Mouse (Mus musculus) heart, embryonic 13.5 days (tissue): ENCODE measurements around the gene Iqca. TPM values are rescaled to one million over a fixed set of nuclear protein-coding genes. Genes with fewer than 3 reads are reported as not detected.

ENCODE experiments used
- ATAC-seq: fragments of 200-750 bp; cut with Nextera tagmentation; 2 replicates; pipeline ENCODE4 v1.8.0; 2017; ENCODE audit warnings: moderate TSS enrichment; ENCODE audit not compliant: insufficient number of reproducible peaks, low FRiP score, low TSS enrichment; ENCODE audit errors: extremely low read depth
- H3K27ac ChIP-seq: fragments of 300-500 bp; sonication (generic); replicated peaks from 2 replicates; pipeline ENCODE4 v1.5.1; 2015; ENCODE audit warnings: moderate library complexity, mild to moderate bottlenecking, inconsistent platforms
- H3K27me3 ChIP-seq: fragments of 300-500 bp; sonication (generic); replicated peaks from 2 replicates; pipeline ENCODE4 v1.6.1; 2015; ENCODE audit warnings: mild to moderate bottlenecking, inconsistent platforms
- H3K36me3 ChIP-seq: fragments of 300-500 bp; sonication (generic); 2 replicates; pipeline ENCODE4 v1.6.1; 2015; ENCODE audit warnings: mild to moderate bottlenecking, inconsistent platforms
- H3K4me1 ChIP-seq: fragments of 300-500 bp; sonication (generic); 2 replicates; pipeline ENCODE4 v1.6.1; 2015; ENCODE audit warnings: inconsistent platforms
- H3K4me2 ChIP-seq: fragments of 300-500 bp; sonication (generic); 2 replicates; pipeline ENCODE4 v1.6.1; 2015; ENCODE audit warnings: inconsistent platforms, mild to moderate bottlenecking, moderate library complexity
- H3K4me3 ChIP-seq: fragments of 300-500 bp; sonication (generic); 2 replicates; pipeline ENCODE4 v1.5.1; 2015; ENCODE audit warnings: moderate library complexity, mild to moderate bottlenecking, inconsistent platforms
- H3K9ac ChIP-seq: fragments of 300-500 bp; sonication (generic); 2 replicates; pipeline ENCODE4 v1.6.1; 2015; ENCODE audit warnings: inconsistent platforms, mild to moderate bottlenecking, moderate library complexity
- H3K9me3 ChIP-seq: fragments of 300-500 bp; sonication (generic); 2 replicates; pipeline ENCODE4 v1.6.1; 2016; ENCODE audit warnings: inconsistent platforms
- WGBS: fragments of 180-500 bp; shearing (Covaris S2); methylation state at CpG from one replicate; pipeline ENCODE4 v1.1.7; 2015; ENCODE audit warnings: mixed read lengths; 5-methylcytosine and 5-hydroxymethylcytosine counted together
- polyA plus RNA-seq: library from polyadenylated mRNA; unstranded; fragments of >200 nt; fragmentation: Nextera tagmentation; extraction: Ambion mirVana; gene quantifications from 2 replicates; pipeline ENCODE4 v1.2.1, GENCODE M21; 2015

Gene Iqca
- polyA plus RNA-seq, 1 experiment from 2014 or later: 0.33 TPM

- H3K4me3 ChIP-seq: no peak overlapping the region
- peaks cover 35% of the 10 kb centered on the region for H3K27me3 ChIP-seq
- no peaks in the 10 kb centered on the region for H3K4me1 ChIP-seq
- ATAC-seq: no peak
- no peak overlapping the region for H3K4me2 ChIP-seq
- no peaks in the 10 kb centered on the region for H3K36me3 ChIP-seq
- 86% methylated on average over 11 of the region's 11 CpGs for WGBS
- H3K9me3 ChIP-seq: no peaks in the 10 kb centered on the region
- H3K9ac ChIP-seq: no peak overlapping the region
- H3K27ac ChIP-seq: no peak overlapping the region
Observed at GRCm38 (mm10) chr1:90132402-90132801, 20.8 kb downstream of the Iqca start.

- Histone ChIP-seq H3K36me3 (no peaks in the 10 kb centered on the region), H3K4me2 (no peak overlapping the region), H3K27ac (no peak overlapping the region), H3K9ac (no peak overlapping the region), H3K4me3 (no peak overlapping the region), H3K27me3 (peaks cover 35% of the 10 kb centered on the region), H3K4me1 (no peaks in the 10 kb centered on the region), H3K9me3 (no peaks in the 10 kb centered on the region)
- 74% methylated on average over 7 of the region's 7 CpGs for WGBS
- ATAC-seq: no peak
Observed at GRCm38 (mm10) chr1:90131982-90132381, 21.2 kb downstream of the Iqca start.

GRCm38 (mm10) chr1:90124561-90124960, 28.6 kb downstream of the Iqca start:
- WGBS: 94% methylated on average over 12 of the region's 12 CpGs
- H3K4me2 ChIP-seq: no peak overlapping the region
- H3K9me3 ChIP-seq: no peaks in the 10 kb centered on the region
- no peak for ATAC-seq
- H3K27ac ChIP-seq: no peak overlapping the region
- peaks cover 9% of the 10 kb centered on the region for H3K4me1 ChIP-seq
- peaks cover 50% of the 10 kb centered on the region for H3K27me3 ChIP-seq
- H3K36me3 ChIP-seq: no peaks in the 10 kb centered on the region
- H3K9ac ChIP-seq: no peak overlapping the region
- H3K4me3 ChIP-seq: no peak overlapping the region

GRCm38 (mm10) chr1:90120706-90121105, 32.5 kb downstream of the Iqca start:
- Histone ChIP-seq H3K36me3 (no peaks in the 10 kb centered on the region), H3K27me3 (peaks cover 56% of the 10 kb centered on the region), H3K4me3 (no peak overlapping the region), H3K4me2 (no peak overlapping the region), H3K9ac (no peak overlapping the region), H3K27ac (no peak overlapping the region), H3K9me3 (no peaks in the 10 kb centered on the region), H3K4me1 (peaks cover 9% of the 10 kb centered on the region)
- ATAC-seq: no peak
- WGBS: 75% methylated on average over 6 of the region's 6 CpGs

- H3K4me2 ChIP-seq: no peak overlapping the region
- no peak overlapping the region for H3K4me3 ChIP-seq
- H3K4me1 ChIP-seq: peaks cover 9% of the 10 kb centered on the region
- H3K9me3 ChIP-seq: no peaks in the 10 kb centered on the region
- H3K27me3 ChIP-seq: peaks cover 48% of the 10 kb centered on the region
- H3K36me3 ChIP-seq: no peaks in the 10 kb centered on the region
- H3K27ac ChIP-seq: no peak overlapping the region
- no peak for ATAC-seq
- 74% methylated on average over 12 of the region's 12 CpGs for WGBS
- no peak overlapping the region for H3K9ac ChIP-seq
Observed at GRCm38 (mm10) chr1:90119214-90119613, 34.0 kb downstream of the Iqca start.

GRCm38 (mm10) chr1:90117207-90117606, 36.0 kb downstream of the Iqca start:
- Histone ChIP-seq H3K27me3 (peaks cover 50% of the 10 kb centered on the region), H3K9ac (no peak overlapping the region), H3K4me3 (no peak overlapping the region), H3K4me2 (no peak overlapping the region), H3K27ac (no peak overlapping the region), H3K36me3 (no peaks in the 10 kb centered on the region), H3K4me1 (no peaks in the 10 kb centered on the region), H3K9me3 (no peaks in the 10 kb centered on the region)
- ATAC-seq: no peak
- 75% methylated on average over 7 of the region's 7 CpGs for WGBS

- Histone ChIP-seq H3K4me2 (no peak overlapping the region), H3K9ac (no peak overlapping the region), H3K4me1 (no peaks in the 10 kb centered on the region), H3K9me3 (no peaks in the 10 kb centered on the region), H3K27me3 (peaks cover 27% of the 10 kb centered on the region), H3K36me3 (no peaks in the 10 kb centered on the region), H3K27ac (no peak overlapping the region), H3K4me3 (no peak overlapping the region)
- ATAC-seq: no peak
- WGBS: 76% methylated on average over 5 of the region's 5 CpGs
Observed at GRCm38 (mm10) chr1:90114586-90114985, 38.6 kb downstream of the Iqca start.

- H3K27me3 ChIP-seq: peaks cover 22% of the 10 kb centered on the region
- H3K9ac ChIP-seq: no peak overlapping the region
- no peak overlapping the region for H3K4me3 ChIP-seq
- H3K36me3 ChIP-seq: no peaks in the 10 kb centered on the region
- H3K4me1 ChIP-seq: no peaks in the 10 kb centered on the region
- WGBS: 77% methylated on average over 6 of the region's 6 CpGs
- ATAC-seq: no peak
- H3K9me3 ChIP-seq: no peaks in the 10 kb centered on the region
- no peak overlapping the region for H3K4me2 ChIP-seq
- H3K27ac ChIP-seq: no peak overlapping the region
Observed at GRCm38 (mm10) chr1:90113655-90114244, 39.5 kb downstream of the Iqca start.

- no peak overlapping the region for H3K9ac ChIP-seq
- ATAC-seq: no peak
- no peak overlapping the region for H3K4me3 ChIP-seq
- no peaks in the 10 kb centered on the region for H3K4me1 ChIP-seq
- H3K4me2 ChIP-seq: no peak overlapping the region
- H3K36me3 ChIP-seq: no peaks in the 10 kb centered on the region
- H3K27me3 ChIP-seq: peaks cover 16% of the 10 kb centered on the region
- no peaks in the 10 kb centered on the region for H3K9me3 ChIP-seq
- H3K27ac ChIP-seq: no peak overlapping the region
- whole genome bisulfite sequencing: 75% methylated on average over 2 of the region's 2 CpGs
Observed at GRCm38 (mm10) chr1:90112669-90113068, 40.5 kb downstream of the Iqca start.

- Histone ChIP-seq H3K27me3 (peaks cover 8% of the 10 kb centered on the region; the same call in 1 of the 2 replicates), H3K9ac (no peak overlapping the region), H3K4me2 (no peak overlapping the region), H3K4me1 (no peaks in the 10 kb centered on the region), H3K36me3 (no peaks in the 10 kb centered on the region), H3K9me3 (no peaks in the 10 kb centered on the region), H3K27ac (no peak overlapping the region), H3K4me3 (no peak overlapping the region)
- ATAC-seq: no peak
- 53% methylated on average over 2 of the region's 2 CpGs for WGBS
Observed at GRCm38 (mm10) chr1:90111198-90111839, 41.9 kb downstream of the Iqca start.

GRCm38 (mm10) chr1:90103896-90104487, 49.2 kb downstream of the Iqca start:
- Histone ChIP-seq H3K36me3 (no peaks in the 10 kb centered on the region), H3K27me3 (no peaks in the 10 kb centered on the region), H3K9me3 (no peaks in the 10 kb centered on the region), H3K4me1 (no peaks in the 10 kb centered on the region), H3K4me3 (no peak overlapping the region), H3K27ac (no peak overlapping the region), H3K4me2 (no peak overlapping the region), H3K9ac (no peak overlapping the region)
- 64% methylated on average over 8 of the region's 8 CpGs for WGBS
- no peak for ATAC-seq
